Mouse (Mus musculus) c-Kit-positive CD71-positive TER-119-positive erythroid progenitor cells, embryonic 14.5 days (primary cell): ENCODE measurements at regions not wholly inside any gene's neighbourhood (a gene's known extent, or its start where the extent isn't known, plus 50 kb on each side); places are given as distances from the start of the nearest gene placed in this dataset.

Experiments used
- DNase-seq: peaks from one replicate; pipeline ENCODE4 v3.0.0-alpha.2; 2013; ENCODE audit warnings: low spot score

GRCm38 (mm10) chr2:74463407-74463806, 115.8 kb downstream of the Lnpk start:
- no peak for DNase-seq

GRCm38 (mm10) chr2:74461211-74461844, 117.9 kb downstream of the Lnpk start:
- no peak for DNase-seq

GRCm38 (mm10) chr2:74454431-74454830, 124.8 kb downstream of the Lnpk start:
- DNase-seq: no peak

- DNase-seq: no peak
Measured at GRCm38 (mm10) chr2:74452679-74453078, 126.6 kb downstream of the Lnpk start.

GRCm38 (mm10) chr2:74451578-74451977, 127.7 kb downstream of the Lnpk start:
- DNase-seq: no peak

- no peak for DNase-seq
Measured at GRCm38 (mm10) chr2:74451038-74451437, 128.2 kb downstream of the Lnpk start.

GRCm38 (mm10) chr2:74450064-74450765, 129.0 kb downstream of the Lnpk start:
- no peak for DNase-seq

GRCm38 (mm10) chr2:74435184-74435911, 143.9 kb downstream of the Lnpk start:
- no peak for DNase-seq

GRCm38 (mm10) chr2:74426746-74427145, 152.5 kb downstream of the Lnpk start:
- DNase-seq: no peak

- no peak for DNase-seq
Measured at GRCm38 (mm10) chr2:74424726-74425125, 154.5 kb downstream of the Lnpk start.

- DNase-seq: no peak
Measured at GRCm38 (mm10) chr2:74416097-74416496, 163.1 kb downstream of the Lnpk start.

- DNase-seq: no peak
Measured at GRCm38 (mm10) chr2:74414721-74415120, 164.5 kb downstream of the Lnpk start.

GRCm38 (mm10) chr2:74409856-74410404, 169.3 kb downstream of the Lnpk start:
- no peak for DNase-seq

- no peak for DNase-seq
Measured at GRCm38 (mm10) chr2:74404493-74404892, 174.7 kb downstream of the Lnpk start.

- no peak for DNase-seq
Measured at GRCm38 (mm10) chr2:74391064-74391463, 188.2 kb downstream of the Lnpk start.

GRCm38 (mm10) chr2:74388078-74388477, 191.2 kb downstream of the Lnpk start:
- no peak for DNase-seq

GRCm38 (mm10) chr2:74384918-74385317, 194.3 kb downstream of the Lnpk start:
- DNase-seq: no peak

GRCm38 (mm10) chr2:74380574-74381287, 198.5 kb downstream of the Lnpk start:
- no peak for DNase-seq

- DNase-seq: no peak
Measured at GRCm38 (mm10) chr2:74378709-74379108, 200.5 kb downstream of the Lnpk start.

- DNase-seq: no peak
Measured at GRCm38 (mm10) chr2:74373938-74374337, 205.3 kb downstream of the Lnpk start.

GRCm38 (mm10) chr2:74373056-74373455, 206.2 kb downstream of the Lnpk start:
- DNase-seq: no peak

GRCm38 (mm10) chr2:74363255-74363654, 216.0 kb downstream of the Lnpk start:
- DNase-seq: no peak
